Mouse (Mus musculus) brain, embryonic 14.5 days (tissue): ENCODE results near the gene Anpep.

ENCODE experiments used
- CTCF ChIP-seq: fragments of 200-500 bp; IDR thresholded peaks from 2 replicates; pipeline ENCODE4 v1.5.1; 2012; ENCODE audit warnings: inconsistent platforms, mild to moderate bottlenecking, moderate library complexity, borderline replicate concordance; ENCODE audit not compliant: insufficient read depth, insufficient read length; ENCODE audit errors: extremely low read depth
- POLR2A ChIP-seq: fragments of 200-500 bp; IDR thresholded peaks from 2 replicates; pipeline ENCODE4 v1.6.1; 2012; ENCODE audit warnings: mild to moderate bottlenecking, inconsistent platforms, borderline replicate concordance; ENCODE audit not compliant: poor library complexity, insufficient read depth, insufficient read length, severe bottlenecking; ENCODE audit errors: extremely low read depth

DNA sequence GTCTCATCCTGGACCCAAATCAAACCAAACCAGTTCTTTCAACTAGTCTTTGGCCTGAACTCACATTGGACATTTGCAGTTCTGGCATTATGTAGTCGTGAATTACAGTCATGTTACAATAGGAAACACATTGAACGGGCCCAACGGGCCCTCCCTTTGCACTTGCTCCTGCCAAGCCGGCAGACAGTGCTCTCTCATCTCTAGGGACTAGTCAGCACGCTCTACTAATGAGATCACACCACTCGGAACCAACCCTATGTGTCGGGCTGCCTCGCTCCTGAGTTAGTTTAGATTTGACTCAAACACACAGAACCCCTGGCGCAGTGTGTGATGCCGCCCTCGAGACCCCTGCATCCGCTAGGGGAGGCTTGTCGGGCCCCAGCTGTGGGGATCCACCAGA is 7.0 kb upstream of the Anpep start:
- no peak for TF ChIP-seq CTCF
- TF ChIP-seq POLR2A: no peak
